Mouse (Mus musculus) CD4-positive, CD25-positive, alpha-beta regulatory T cell, adult 2 months (primary cell): Measurements from ENCODE around the gene Fam83e.

Experiments
- DNase-seq: peaks from one replicate; pipeline ENCODE4 v3.0.0-alpha.2; 2012; ENCODE audit warnings: low read depth, low spot score

The Fam83e gene

GRCm38 (mm10) chr7:45715090-45715708, 5.8 kb upstream of the Fam83e start, which contains the start of gene Rpl18:
Rpl18 (plus strand) TSS chr7:45715457.
- peak; percentile 98 for DNase-seq

GRCm38 (mm10) chr7:45715741-45716459, 5.1 kb upstream of the Fam83e start:
- no peak for DNase-seq

GRCm38 (mm10) chr7:45716460-45716857, 4.6 kb upstream of the Fam83e start:
- DNase-seq = no peak

GRCm38 (mm10) chr7:45716952-45717917, 3.8 kb upstream of the Fam83e start:
- DNase-seq = no peak

- DNase-seq = peak; percentile 99
Observed at GRCm38 (mm10) chr7:45717918-45718297, 3.1 kb upstream of the Fam83e start, which contains the start of gene Sphk2. Sphk2 (minus strand) TSS chr7:45718002.

- DNase-seq = no peak
Observed at GRCm38 (mm10) chr7:45718331-45718730, 2.7 kb upstream of the Fam83e start.

- no peak for DNase-seq
Observed at GRCm38 (mm10) chr7:45719180-45719579, 1.8 kb upstream of the Fam83e start.

- DNase-seq = no peak
Observed at GRCm38 (mm10) chr7:45719738-45720412, 1.1 kb upstream of the Fam83e start.

- no peak for DNase-seq
Observed at GRCm38 (mm10) chr7:45721234-45721571, 191 bp downstream of the Fam83e start.

GRCm38 (mm10) chr7:45721642-45722347, 783 bp downstream of the Fam83e start:
- DNase-seq = no peak

- DNase-seq = no peak
Observed at GRCm38 (mm10) chr7:45722348-45722713, 1.3 kb downstream of the Fam83e start.

GRCm38 (mm10) chr7:45723301-45723700, 2.3 kb downstream of the Fam83e start:
- DNase-seq = no peak

- DNase-seq = no peak
Observed at GRCm38 (mm10) chr7:45723781-45724180, 2.8 kb downstream of the Fam83e start.

GRCm38 (mm10) chr7:45725151-45725550, 4.1 kb downstream of the Fam83e start:
- DNase-seq = no peak

- DNase-seq = no peak
Observed at GRCm38 (mm10) chr7:45725713-45726112, 4.7 kb downstream of the Fam83e start, which contains the start of gene Spaca4. Spaca4 (minus strand) TSS chr7:45725813.

- no peak for DNase-seq
Observed at GRCm38 (mm10) chr7:45726419-45726818, 5.4 kb downstream of the Fam83e start.

GRCm38 (mm10) chr7:45727625-45728024, 6.6 kb downstream of the Fam83e start:
- DNase-seq = no peak

GRCm38 (mm10) chr7:45730727-45731431, 9.9 kb downstream of the Fam83e start:
- DNase-seq = peak; percentile 58

- DNase-seq = peak; percentile 86
Observed at GRCm38 (mm10) chr7:45733477-45733876, 12.5 kb downstream of the Fam83e start.

- peak; percentile 96 for DNase-seq
Observed at GRCm38 (mm10) chr7:45739162-45739763, 18.3 kb downstream of the Fam83e start.
